Mouse (Mus musculus) embryonic fibroblast, embryonic 13.5 days (primary cell): Measurements from ENCODE around the gene Snx8. TPM values are rescaled to one million over a fixed set of nuclear protein-coding genes. Genes with fewer than 3 reads are reported as not detected.

Experiments
- H3K27ac ChIP-seq: 2 replicates; pipeline ENCODE4 v1.5.1; 2012; ENCODE audit warnings: low read length, control low read depth, inconsistent platforms; ENCODE audit not compliant: insufficient read depth
- H3K4me1 ChIP-seq: 2 replicates; pipeline ENCODE4 v1.6.1; 2011; ENCODE audit warnings: low read length; ENCODE audit not compliant: control insufficient read depth, insufficient read depth
- H3K4me3 ChIP-seq: 2 replicates; pipeline ENCODE4 v1.5.1; 2011; ENCODE audit warnings: mild to moderate bottlenecking, control low read depth, low read length; ENCODE audit not compliant: insufficient read depth
- CTCF ChIP-seq: IDR thresholded peaks from 2 replicates; pipeline ENCODE4 v1.5.1; 2011; ENCODE audit warnings: mild to moderate bottlenecking, control low read depth, low read length, moderate library complexity, borderline replicate concordance; ENCODE audit not compliant: insufficient read depth
- POLR2A ChIP-seq: IDR thresholded peaks from 2 replicates; pipeline ENCODE4 v1.6.1; 2011; ENCODE audit warnings: low read depth, mild to moderate bottlenecking, control low read depth, low read length, moderate library complexity
- polyA plus RNA-seq: library from polyadenylated mRNA; stranded (reverse); fragments of >200 nt; gene quantifications from 2 replicates; pipeline ENCODE4 v1.2.4, GENCODE M21; 2011; ENCODE audit warnings: low read depth; ENCODE audit not compliant: missing spikeins, insufficient read length

Snx8 gene
- polyA plus RNA-seq, 1 experiment: 16.4 TPM

DNA sequence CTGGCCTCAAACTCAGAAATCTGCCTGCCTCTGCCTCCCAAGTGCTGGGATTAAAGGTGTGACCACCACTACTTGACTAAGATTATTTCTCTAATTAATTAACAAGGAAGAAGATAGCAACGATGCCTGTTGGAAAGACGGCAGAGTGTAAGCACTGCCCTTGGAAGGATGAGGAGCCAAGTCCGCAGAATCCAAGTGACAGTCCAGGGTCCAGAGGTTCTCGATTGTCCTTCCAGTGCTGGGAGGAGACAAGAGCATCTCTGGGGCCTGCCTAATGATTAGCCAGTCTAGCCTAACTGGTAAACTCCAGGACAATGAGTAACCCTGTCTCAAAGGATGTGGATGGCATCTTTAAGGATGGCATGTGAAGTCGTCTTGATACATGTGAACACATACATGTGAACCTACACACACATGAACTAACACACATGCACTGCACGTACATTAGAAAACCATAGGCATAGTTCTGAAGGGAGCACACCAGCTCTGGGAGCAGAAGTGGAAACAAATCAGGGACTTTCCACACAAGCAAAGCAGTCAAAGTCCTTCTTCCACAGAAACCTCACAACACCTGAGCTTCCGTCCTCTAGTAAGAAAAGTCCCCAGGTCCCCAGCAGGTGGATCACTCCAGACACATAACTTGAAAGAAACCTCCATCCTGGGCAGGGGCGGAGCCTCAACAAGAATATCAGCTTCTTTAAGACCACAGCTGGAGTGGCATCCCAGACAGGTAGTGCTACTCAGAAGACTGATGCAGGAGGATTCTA is 38.1 kb downstream of the Snx8 start:
- no peaks in the 10 kb centered on the region for H3K4me1 ChIP-seq
- TF ChIP-seq POLR2A (no peak), CTCF (no peak)
- no peak overlapping the region for H3K4me3 ChIP-seq
- H3K27ac ChIP-seq: no peak overlapping the region

DNA sequence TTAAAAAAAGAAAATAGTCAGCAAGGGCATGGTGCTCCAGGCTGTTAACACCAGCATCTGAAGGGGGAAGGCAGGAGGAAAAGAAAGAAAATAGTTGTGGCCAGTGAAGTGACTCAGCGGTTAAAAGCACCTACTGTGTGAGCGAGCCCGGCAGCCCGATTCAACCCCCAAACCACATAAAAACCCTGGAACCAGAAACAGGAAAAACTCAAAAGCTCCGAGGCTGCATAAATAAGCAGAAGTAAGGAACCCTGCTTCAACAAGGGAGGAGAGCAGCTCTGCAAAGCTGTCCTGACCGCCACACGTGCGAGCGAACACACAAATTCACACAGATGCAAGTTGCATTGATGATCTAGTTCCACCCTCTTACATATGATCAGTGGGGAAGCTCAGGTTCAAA is 39.2 kb downstream of the Snx8 start:
- H3K27ac ChIP-seq: no peak overlapping the region
- H3K4me1 ChIP-seq: no peaks in the 10 kb centered on the region
- no peak for TF ChIP-seq POLR2A
- no peak for TF ChIP-seq CTCF
- no peak overlapping the region for H3K4me3 ChIP-seq

DNA sequence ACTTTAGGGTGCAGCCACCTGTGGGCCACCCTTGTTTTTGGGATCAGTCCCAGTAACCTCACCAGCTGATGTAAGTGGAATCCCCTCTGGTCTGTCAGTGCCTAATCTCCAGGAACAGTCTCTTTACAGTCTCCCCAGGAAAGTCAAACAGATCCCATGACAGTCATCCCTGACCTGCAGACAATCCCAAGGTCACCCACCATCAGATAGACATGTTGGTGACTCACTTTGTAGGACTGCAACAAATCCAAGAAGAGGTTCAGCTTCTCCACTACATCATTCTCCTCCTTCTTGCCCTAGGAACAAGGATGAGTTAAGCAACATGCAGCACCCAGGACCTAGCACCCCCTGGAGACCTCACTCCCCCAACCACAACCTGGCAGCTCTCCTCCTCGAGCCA is 43.0 kb downstream of the Snx8 start:
- TF ChIP-seq POLR2A: no peak
- TF ChIP-seq CTCF: no peak
- Histone ChIP-seq H3K4me3 (no peak overlapping the region), H3K27ac (no peak overlapping the region), H3K4me1 (no peaks in the 10 kb centered on the region)

DNA sequence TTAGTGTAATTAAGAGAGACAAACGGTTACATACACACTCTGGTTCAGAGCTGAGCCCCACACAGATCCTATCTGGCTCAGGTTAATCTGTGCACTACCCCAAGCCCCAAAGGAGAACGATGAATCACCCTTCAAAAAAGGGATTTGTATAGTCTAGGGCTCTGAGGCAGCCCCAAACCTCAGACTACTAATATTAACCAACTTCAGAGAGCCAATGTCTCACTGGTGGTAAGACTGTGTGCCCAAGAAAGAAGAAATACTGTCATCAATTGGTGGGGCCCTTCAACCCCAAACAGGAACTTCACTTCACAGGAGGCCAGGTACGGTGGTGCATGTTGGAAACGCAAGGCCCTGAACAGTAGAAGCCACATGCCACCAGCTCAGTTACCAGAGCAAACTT is 43.8 kb downstream of the Snx8 start:
- H3K27ac ChIP-seq: no peak overlapping the region
- no peak for TF ChIP-seq CTCF
- TF ChIP-seq POLR2A: no peak
- H3K4me3 ChIP-seq: no peak overlapping the region
- H3K4me1 ChIP-seq: no peaks in the 10 kb centered on the region

DNA sequence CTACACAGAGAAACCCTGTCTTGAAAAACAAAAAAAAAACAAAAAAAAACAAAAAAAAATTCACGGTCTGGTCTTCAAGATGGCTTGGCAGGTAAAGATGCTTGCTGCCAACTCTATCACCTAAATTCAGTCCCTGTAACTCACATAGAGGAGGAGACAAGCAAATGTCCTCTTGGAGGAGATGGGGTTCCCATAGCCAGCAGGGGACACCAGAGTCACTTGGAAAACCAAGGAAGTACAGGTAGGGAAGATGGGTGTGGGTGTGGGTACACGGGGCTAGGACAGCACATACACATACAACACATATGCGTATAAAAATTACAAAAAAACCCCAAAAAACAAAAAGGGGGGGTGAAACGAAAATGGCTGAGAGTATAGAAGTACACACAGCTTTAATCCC is 46.2 kb downstream of the Snx8 start:
- TF ChIP-seq CTCF: no peak
- TF ChIP-seq POLR2A: no peak
- Histone ChIP-seq H3K27ac (no peak overlapping the region), H3K4me3 (no peak overlapping the region), H3K4me1 (no peaks in the 10 kb centered on the region)

DNA sequence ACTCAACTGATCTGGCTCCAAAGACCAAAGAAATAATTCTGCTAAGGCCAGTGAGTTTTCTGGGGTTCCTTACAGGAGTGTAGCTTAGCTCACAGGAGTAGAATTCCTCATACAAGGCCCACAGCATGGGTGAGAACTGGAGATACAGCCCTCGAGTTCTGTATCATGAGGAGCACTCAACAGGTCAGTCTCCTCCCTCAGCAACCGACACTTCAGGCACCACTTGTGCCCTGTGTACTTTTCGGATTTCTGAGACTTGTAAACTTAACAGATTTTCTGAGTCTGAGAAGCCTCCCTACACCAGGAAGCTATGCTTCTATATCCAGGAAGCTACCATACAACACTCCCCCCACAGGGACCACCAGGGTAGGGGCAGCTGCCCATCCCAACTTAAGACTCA is 49.2 kb downstream of the Snx8 start:
- no peak overlapping the region for H3K4me3 ChIP-seq
- H3K27ac ChIP-seq: no peak overlapping the region
- no peaks in the 10 kb centered on the region for H3K4me1 ChIP-seq
- TF ChIP-seq POLR2A (no peak), CTCF (no peak)

DNA sequence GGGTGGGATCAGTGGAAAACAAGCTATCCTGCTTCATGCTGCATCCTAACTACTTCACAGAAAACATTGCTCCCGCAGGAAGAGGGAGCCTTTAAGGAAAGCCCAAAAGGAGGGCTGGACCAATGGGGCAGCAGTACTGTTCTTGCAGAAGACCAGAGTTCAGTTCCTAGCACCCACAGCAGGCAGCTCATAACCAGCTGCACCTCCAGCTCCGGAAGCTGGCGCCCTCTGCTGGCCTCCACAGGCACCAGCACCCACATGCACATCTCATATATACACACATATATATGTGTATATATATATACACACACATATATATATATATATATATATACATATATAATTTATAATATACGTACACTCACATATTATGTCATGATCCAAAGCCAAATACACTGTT is 50.3 kb downstream of the Snx8 start:
- Histone ChIP-seq H3K4me3 (no peak overlapping the region), H3K4me1 (no peaks in the 10 kb centered on the region), H3K27ac (no peak overlapping the region)
- peak; percentile 15; the same call in 1 of the 2 replicates for TF ChIP-seq CTCF
- no peak for TF ChIP-seq POLR2A

DNA sequence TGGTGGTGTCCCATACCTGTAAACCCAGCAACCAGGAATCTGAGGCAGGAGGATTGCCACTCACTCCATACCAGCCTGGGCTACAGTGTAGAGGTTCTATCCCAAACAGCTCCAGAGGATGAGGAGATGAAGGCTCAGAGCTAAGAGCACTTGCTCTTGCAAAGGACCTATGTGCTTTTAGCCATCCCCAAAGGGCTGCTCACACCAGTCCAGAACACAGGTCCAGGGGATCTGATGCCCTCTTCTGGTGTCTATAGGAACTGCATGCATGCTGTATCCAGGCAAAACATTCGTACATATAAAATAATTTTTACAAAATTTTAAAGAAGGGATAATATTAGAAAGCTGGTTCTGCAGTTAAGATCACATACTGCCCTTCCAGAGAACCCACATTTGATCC is 52.4 kb downstream of the Snx8 start:
- Histone ChIP-seq H3K4me3 (no peak overlapping the region), H3K27ac (no peak overlapping the region), H3K4me1 (0 out of 2 replicates have a peak, but pooled peaks cover 2% of the 10 kb centered on the region)
- TF ChIP-seq POLR2A (no peak), CTCF (peak; percentile 37; the same call in 1 of the 2 replicates)

DNA sequence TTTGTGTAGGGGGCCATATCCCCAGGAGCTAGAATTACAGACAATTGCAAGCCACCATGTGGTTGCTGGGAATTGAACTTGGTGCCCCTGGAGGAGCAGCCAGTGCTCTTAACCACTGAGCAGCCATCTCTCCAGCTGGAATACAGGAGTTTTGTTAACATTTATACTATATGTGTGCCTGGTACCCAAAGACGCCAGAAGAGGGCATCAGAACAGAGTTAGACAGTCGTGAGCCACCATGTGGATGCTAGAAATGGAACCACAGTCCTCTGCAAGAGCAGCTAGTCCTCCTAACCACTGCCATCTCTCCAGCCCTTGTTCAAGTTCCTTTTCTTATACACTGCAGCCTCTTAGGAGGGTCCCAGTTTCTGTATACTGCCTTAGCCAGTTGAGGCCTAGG is 55.4 kb downstream of the Snx8 start:
- Histone ChIP-seq H3K4me3 (no peak overlapping the region), H3K27ac (no peak overlapping the region), H3K4me1 (0 out of 2 replicates have a peak, but pooled peaks cover 2% of the 10 kb centered on the region)
- TF ChIP-seq POLR2A (no peak), CTCF (no peak)

DNA sequence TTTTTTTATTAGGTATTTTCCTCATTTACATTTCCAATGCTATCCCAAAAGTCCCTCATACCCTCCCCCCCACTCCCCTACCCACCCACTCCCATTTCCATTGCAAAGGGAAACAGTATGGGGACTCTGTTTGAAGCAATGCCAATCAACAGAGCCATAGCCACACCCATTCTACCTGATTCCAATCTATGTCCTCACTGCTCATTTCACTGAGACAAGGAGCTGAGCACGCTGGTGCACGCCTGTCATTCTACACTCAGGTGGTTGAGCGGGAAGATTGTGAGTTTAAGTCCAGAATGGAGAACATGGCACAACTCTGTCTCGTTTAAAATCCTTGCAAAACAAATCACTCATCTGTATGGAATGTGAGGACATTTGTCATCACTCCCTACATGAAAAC is 56.5 kb downstream of the Snx8 start:
- Histone ChIP-seq H3K4me1 (0 out of 2 replicates have a peak, but pooled peaks cover 2% of the 10 kb centered on the region), H3K27ac (no peak overlapping the region), H3K4me3 (no peak overlapping the region)
- TF ChIP-seq CTCF (no peak), POLR2A (no peak)
